Mouse (Mus musculus) embryonic facial prominence, embryonic 10.5 days (tissue): ENCODE data around the gene Appbp2. TPM values are rescaled to one million over a fixed set of nuclear protein-coding genes. Genes with fewer than 3 reads are reported as not detected.
"Not testable (repeated sequence)": the region's sequence is repeated elsewhere in the genome, so short reads cannot be mapped to it uniquely, and the experiment has no call there.

Experiments used
- DNase-seq: peaks from one replicate; pipeline ENCODE4 v3.0.0-alpha.2; 2017; ENCODE audit warnings: low spot score
- H3K27ac ChIP-seq: fragments of 300-500 bp; sonication (generic); replicated peaks from 2 replicates; pipeline ENCODE4 v1.5.1; 2016; ENCODE audit warnings: mild to moderate bottlenecking
- H3K27me3 ChIP-seq: fragments of 300-500 bp; sonication (generic); replicated peaks from 2 replicates; pipeline ENCODE4 v1.6.1; 2016; ENCODE audit warnings: low read depth, mild to moderate bottlenecking; ENCODE audit not compliant: poor library complexity, severe bottlenecking
- H3K36me3 ChIP-seq: fragments of 300-500 bp; sonication (generic); replicated peaks from 2 replicates; pipeline ENCODE4 v1.6.1; 2016; ENCODE audit warnings: mild to moderate bottlenecking, moderate library complexity
- H3K4me1 ChIP-seq: fragments of 300-500 bp; sonication (generic); 2 replicates; pipeline ENCODE4 v1.6.1; 2016
- H3K4me3 ChIP-seq: fragments of 300-500 bp; sonication (generic); 2 replicates; pipeline ENCODE4 v1.5.1; 2016; ENCODE audit warnings: mild to moderate bottlenecking, moderate library complexity
- H3K9me3 ChIP-seq: fragments of 300-500 bp; sonication (generic); 2 replicates; pipeline ENCODE4 v1.6.1; 2016; ENCODE audit warnings: mild to moderate bottlenecking
- WGBS: fragments of 180-500 bp; shearing (Covaris S2); methylation state at CpG from one replicate; pipeline ENCODE4 v1.1.7; 2016; 5-methylcytosine and 5-hydroxymethylcytosine counted together
- polyA plus RNA-seq: library from polyadenylated mRNA; unstranded; fragments of >200 nt; fragmentation: Nextera tagmentation; extraction: Ambion mirVana; gene quantifications from 2 replicates; pipeline ENCODE4 v1.2.1, GENCODE M21; 2016

Appbp2 gene
- polyA plus RNA-seq, 1 experiment from 2014 or later: 42.7 TPM

DNA sequence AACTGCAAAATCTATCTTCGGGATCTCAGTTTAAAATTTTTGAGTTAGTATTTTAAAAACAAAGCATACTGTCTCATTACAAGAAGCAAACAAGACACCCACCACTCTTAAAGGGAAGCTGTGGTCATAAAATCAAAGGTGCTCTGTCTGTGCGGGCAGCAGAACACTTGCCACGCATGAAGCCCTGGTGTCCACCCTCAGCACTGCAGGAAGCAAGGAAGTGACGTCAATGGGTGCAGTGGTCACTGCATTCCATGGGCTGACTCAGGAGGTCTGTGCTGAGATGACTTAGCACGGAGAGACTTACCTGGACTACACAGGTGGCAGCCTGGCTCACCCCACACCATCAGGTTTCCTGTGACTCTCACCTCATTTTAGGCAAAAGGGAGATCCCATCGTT, 57.2 kb downstream of the Appbp2 start:
- 0 out of 2 replicates have a peak, but pooled peaks cover 3% of the 10 kb centered on the region for H3K27me3 ChIP-seq
- DNase-seq: no peak
- no peak overlapping the region for H3K27ac ChIP-seq
- H3K4me1 ChIP-seq: peaks cover 2% of the 10 kb centered on the region; the same call in 1 of the 2 replicates
- no peaks in the 10 kb centered on the region for H3K9me3 ChIP-seq
- WGBS: 84% methylated on average over 6 of the region's 6 CpGs
- H3K4me3 ChIP-seq: no peak overlapping the region
- no peaks in the 10 kb centered on the region for H3K36me3 ChIP-seq

DNA sequence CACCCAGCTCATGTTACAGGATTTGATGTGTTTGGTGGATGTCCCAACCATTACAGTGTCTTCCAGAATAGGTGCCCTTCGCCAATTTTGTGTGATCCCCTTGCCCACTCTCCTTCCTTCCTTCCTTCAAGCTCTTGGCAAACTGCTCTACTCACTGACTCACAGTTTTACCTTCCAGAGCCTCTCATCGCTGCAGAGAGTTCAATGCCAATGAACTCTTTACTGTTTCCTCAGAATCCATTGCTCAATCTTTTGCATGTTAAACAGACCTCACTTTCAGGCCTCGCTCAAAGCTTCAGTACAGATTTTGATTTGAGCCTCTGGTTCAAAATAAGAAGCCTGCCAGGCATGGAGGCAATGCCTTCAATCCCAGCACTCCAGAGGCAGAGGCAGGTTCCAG, 59.0 kb downstream of the Appbp2 start:
- Histone ChIP-seq H3K4me1 (peaks cover under 1% of the 10 kb centered on the region; the same call in 1 of the 2 replicates), H3K27ac (no peak overlapping the region), H3K36me3 (no peaks in the 10 kb centered on the region), H3K4me3 (no peak overlapping the region), H3K9me3 (no peaks in the 10 kb centered on the region), H3K27me3 (0 out of 2 replicates have a peak, but pooled peaks cover 8% of the 10 kb centered on the region)
- no peak for DNase-seq
- 86% methylated on average over 3 of the region's 3 CpGs for WGBS

DNA sequence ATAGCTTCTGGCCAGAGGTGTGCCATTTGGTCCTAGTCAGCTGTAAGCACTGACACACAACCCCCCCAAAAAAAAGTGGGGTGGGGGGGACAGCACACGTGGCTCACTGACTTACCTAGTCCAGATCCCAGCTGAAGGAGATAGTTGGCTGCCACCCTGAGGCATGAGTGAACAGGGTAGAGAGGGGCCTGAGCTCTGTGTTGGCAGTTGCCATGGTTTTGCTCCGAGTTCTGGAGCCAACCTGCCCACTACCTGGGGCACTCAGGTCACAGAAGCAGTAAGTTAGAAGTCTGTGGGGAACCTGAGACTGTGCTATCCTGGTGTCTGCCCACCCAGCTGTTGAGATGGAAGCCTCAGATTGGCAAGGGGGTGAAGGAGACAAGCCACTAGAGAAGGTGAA, 64.1 kb downstream of the Appbp2 start:
- H3K4me3 ChIP-seq: no peak overlapping the region
- 0 out of 2 replicates have a peak, but pooled peaks cover 11% of the 10 kb centered on the region for H3K27me3 ChIP-seq
- peaks cover 13% of the 10 kb centered on the region for H3K4me1 ChIP-seq
- peak overlapping the region; percentile 77; the same call in 1 of the 2 replicates for H3K27ac ChIP-seq
- no peak for DNase-seq
- H3K9me3 ChIP-seq: no peaks in the 10 kb centered on the region
- WGBS: 50% methylated on average over 2 of the region's 2 CpGs
- H3K36me3 ChIP-seq: no peaks in the 10 kb centered on the region

DNA sequence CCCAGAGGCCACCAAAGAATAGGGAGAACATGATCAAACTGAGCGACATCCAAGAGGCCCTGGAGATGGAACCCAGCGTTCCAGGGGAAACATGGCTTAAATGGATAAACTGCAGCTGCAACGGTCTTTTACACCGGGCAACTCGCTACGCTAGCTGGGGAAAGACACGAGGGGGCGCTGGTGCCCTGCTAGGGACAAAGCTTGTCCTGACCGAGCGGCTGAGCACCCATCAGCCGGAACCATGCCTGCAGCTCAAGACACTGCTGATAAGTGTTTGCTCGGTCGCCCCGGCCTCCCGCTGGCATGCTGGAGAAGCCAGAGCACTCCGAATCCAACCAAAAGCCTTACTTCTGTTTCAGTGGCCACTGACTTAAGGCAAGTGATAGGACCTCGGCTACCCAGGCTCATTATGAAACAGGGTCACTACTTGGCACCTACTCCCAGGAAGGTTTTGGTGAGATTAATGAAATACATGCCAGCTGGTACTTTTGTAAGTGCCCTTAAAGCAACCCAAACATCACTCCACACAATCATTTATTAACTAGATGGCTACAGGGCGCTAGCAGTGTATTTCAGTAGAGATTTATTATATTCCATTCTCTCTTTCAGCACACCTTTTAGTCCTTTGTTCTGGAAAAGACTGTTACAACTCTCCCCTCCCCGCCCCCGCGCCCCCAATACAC, 64.7 kb downstream of the Appbp2 start, which contains the start of gene 1700125H20Rik:
Gene 1700125H20Rik (plus strand): TSS at position 347 of the 683 bp plus-strand sequence.
- Histone ChIP-seq H3K27ac (peak within 1 kb of the TSS; percentile 77), H3K4me3 (peak within 1 kb of the TSS; percentile 51), H3K4me1 (peaks cover 13% of the 10 kb centered on the region), H3K9me3 (no peaks in the 10 kb centered on the region), H3K36me3 (no peaks in the 10 kb centered on the region), H3K27me3 (0 out of 2 replicates have a peak, but pooled peaks cover 11% of the 10 kb centered on the region)
- DNase-seq: peak; percentile 92
- WGBS: 15% methylated on average over 21 of the region's 21 CpGs

GRCm38 (mm10) chr11:85167503-85167902, 67.4 kb downstream of the Appbp2 start:
- no peaks in the 10 kb centered on the region for H3K9me3 ChIP-seq
- 0 out of 2 replicates have a peak, but pooled peaks cover 6% of the 10 kb centered on the region for H3K27me3 ChIP-seq
- 77% methylated on average over 1 of the region's 1 CpGs for WGBS
- DNase-seq: no peak
- no peak overlapping the region for H3K4me3 ChIP-seq
- H3K27ac ChIP-seq: no peak overlapping the region
- no peaks in the 10 kb centered on the region for H3K36me3 ChIP-seq
- peaks cover 13% of the 10 kb centered on the region for H3K4me1 ChIP-seq

GRCm38 (mm10) chr11:85164371-85164770, 70.6 kb downstream of the Appbp2 start:
- no peak overlapping the region for H3K4me3 ChIP-seq

DNA sequence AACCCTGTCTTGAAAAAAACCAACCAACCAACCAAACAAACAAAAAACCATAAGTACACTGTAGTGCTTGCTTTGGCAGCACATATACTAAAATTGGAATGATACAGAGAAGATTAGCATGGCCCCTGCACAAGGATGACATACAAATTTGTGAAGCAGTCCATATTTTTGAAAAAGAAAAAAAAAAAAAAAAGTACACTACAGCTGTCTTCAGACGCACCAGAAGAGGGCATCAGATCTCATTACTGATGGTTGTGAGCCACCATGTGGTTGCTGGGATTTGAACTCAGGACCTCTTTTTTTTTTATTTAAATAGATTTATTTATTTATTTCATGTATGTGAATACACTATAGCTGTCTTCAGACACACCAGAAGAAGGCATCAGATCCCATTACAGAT, 71.9 kb downstream of the Appbp2 start:
- not testable (repeated sequence) for H3K27me3 ChIP-seq, H3K4me3 ChIP-seq, H3K4me1 ChIP-seq, H3K9me3 ChIP-seq, DNase-seq, H3K27ac ChIP-seq, H3K36me3 ChIP-seq
- 90% methylated on average over 1 of the region's 1 CpGs for WGBS

More at GRCm38 (mm10) chr11:85164371-85164770, 70.6 kb downstream of the Appbp2 start:
- Histone ChIP-seq H3K27me3 (no peaks in the 10 kb centered on the region), H3K36me3 (no peaks in the 10 kb centered on the region), H3K4me1 (no peaks in the 10 kb centered on the region), H3K9me3 (no peaks in the 10 kb centered on the region), H3K27ac (no peak overlapping the region)
- DNase-seq: no peak

GRCm38 (mm10) chr11:85157301-85157700, 77.6 kb downstream of the Appbp2 start:
- H3K27ac ChIP-seq: no peak overlapping the region
- no peak for DNase-seq
- H3K36me3 ChIP-seq: no peaks in the 10 kb centered on the region
- no peaks in the 10 kb centered on the region for H3K4me1 ChIP-seq
- H3K9me3 ChIP-seq: no peaks in the 10 kb centered on the region
- no peaks in the 10 kb centered on the region for H3K27me3 ChIP-seq
- no peak overlapping the region for H3K4me3 ChIP-seq
- 65% methylated on average over 2 of the region's 2 CpGs for WGBS

DNA sequence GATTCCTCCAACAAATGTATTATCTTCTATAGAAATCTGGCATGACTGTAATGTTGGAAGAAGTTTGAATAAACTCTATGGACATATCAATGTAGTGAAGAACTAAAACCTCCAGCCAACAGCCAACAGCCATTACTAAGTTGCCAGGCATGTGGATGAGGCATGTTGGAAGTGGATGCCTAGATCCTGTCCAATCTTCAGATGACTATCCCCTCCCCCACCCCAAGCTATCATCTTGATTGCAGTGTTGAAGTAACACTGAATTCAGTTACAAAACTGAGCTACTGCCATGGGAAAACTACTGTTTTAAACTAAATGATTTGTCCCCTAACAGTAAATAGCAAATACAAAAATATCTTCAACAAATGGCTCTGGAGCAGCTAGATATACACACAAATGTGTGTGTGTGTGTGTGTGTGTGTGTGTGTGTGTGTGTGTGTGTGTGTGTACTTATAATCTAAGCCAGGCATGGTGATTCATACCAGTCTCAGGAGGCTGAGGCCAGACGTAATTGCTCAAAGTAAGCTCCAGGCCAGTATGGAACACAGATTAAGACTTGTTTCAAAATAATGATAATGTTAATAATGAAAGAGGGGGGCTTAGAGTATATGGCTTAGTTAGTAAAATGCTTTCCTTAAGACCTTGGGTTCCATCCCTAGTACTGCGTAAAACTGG, 82.5 kb downstream of the Appbp2 start:
- Histone ChIP-seq H3K27ac (no peak overlapping the region), H3K27me3 (no peaks in the 10 kb centered on the region), H3K4me1 (no peaks in the 10 kb centered on the region), H3K4me3 (no peak overlapping the region), H3K9me3 (no peaks in the 10 kb centered on the region), H3K36me3 (no peaks in the 10 kb centered on the region)
- 79% methylated on average over 2 of the region's 2 CpGs for WGBS
- DNase-seq: no peak

DNA sequence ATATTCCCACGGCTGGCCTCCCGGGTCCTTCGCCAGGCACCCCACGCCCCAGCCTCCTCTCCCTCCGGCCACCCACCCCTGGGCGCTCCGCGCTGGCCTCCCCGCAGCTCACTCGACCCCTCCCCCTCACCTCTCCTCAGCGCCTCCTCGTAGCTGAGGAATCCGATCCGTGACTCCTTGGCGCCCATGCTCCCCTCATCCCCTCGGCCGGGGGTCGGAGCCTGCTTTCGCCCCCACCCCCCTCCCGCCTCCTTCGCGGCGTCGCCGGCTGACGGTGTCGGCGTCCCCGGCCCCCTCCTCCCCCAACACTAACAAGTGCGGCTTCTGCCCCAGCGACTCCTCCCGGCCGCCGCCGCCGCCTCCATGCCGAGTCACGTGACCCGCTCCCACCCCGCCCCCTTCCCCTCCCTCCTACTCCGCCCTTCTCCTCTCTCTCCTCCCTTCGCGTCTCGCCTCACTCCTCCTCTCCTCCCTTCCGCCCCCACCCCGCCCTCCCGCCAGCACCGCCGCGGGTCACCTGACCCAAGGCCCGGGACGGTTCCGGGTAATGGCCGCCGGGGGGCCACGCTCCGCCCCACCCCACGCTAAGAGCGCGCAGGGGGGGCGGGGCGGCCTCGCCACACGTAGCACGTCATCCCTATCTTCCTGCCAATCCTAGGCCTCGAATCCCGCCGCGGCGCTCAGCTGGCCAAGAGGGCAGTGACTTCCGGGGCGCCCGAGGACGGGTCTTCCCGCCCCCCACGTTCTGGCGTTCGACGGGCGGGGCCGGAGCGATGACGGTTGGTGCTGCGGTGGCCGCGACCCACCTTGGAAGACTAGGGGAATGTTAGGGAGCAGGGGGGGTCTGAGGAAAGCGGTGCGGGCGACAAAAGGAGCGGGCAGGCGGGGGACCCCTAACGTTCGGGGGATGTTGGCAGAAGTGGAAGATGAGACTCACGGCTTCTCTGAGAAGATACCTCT, 95.1 kb downstream of the Appbp2 start, which contains the start of gene Usp32:
Gene Usp32 (minus strand): TSS at position 581 of the 960 bp plus-strand sequence.
- peaks cover 22% of the 10 kb centered on the region for H3K4me1 ChIP-seq
- under 1% methylated on average over 94 of the region's 94 CpGs for WGBS
- H3K9me3 ChIP-seq: no peaks in the 10 kb centered on the region
- no peaks in the 10 kb centered on the region for H3K36me3 ChIP-seq
- H3K27ac ChIP-seq: peak within 1 kb of the TSS; percentile 92
- no peaks in the 10 kb centered on the region for H3K27me3 ChIP-seq
- H3K4me3 ChIP-seq: peak within 1 kb of the TSS; percentile 88
- DNase-seq: peak; percentile 99

GRCm38 (mm10) chr11:85138776-85139474, 96.0 kb downstream of the Appbp2 start:
- H3K9me3 ChIP-seq: no peaks in the 10 kb centered on the region
- WGBS: 3% methylated on average over 17 of the region's 17 CpGs
- no peaks in the 10 kb centered on the region for H3K36me3 ChIP-seq
- no peaks in the 10 kb centered on the region for H3K27me3 ChIP-seq
- peak; percentile 21 for DNase-seq
- H3K4me1 ChIP-seq: peaks cover 22% of the 10 kb centered on the region
- H3K4me3 ChIP-seq: peak overlapping the region; percentile 88
- peak overlapping the region; percentile 92 for H3K27ac ChIP-seq
